Mouse (Mus musculus): ENCODE results near the gene Taf12.

Taf12 gene

GRCm38 (mm10) chr4:132274156-132274862 lies at the start of gene Taf12:
Gene Taf12 (plus strand): TSS chr4:132274375.
- peak; percentile 95 for DNase-seq (ENCODE audit: low read depth)

- no peak for DNase-seq (ENCODE audit: low read depth)
These were observed 43.8 kb upstream of the Taf12 start for GRCm38 (mm10) chr4:132230422-132230821.

- no peak for DNase-seq (ENCODE audit: low read depth)
These were observed 39.5 kb upstream of the Taf12 start for GRCm38 (mm10) chr4:132234710-132235109.

GRCm38 (mm10) chr4:132238356-132238755 lies 35.8 kb upstream of the Taf12 start:
- no peak for DNase-seq (ENCODE audit: low read depth)

GRCm38 (mm10) chr4:132240367-132240766 lies 33.8 kb upstream of the Taf12 start:
- no peak for DNase-seq (ENCODE audit: low read depth)

- no peak for DNase-seq (ENCODE audit: low read depth)
These were observed 33.0 kb upstream of the Taf12 start for GRCm38 (mm10) chr4:132241208-132241607.

DNA sequence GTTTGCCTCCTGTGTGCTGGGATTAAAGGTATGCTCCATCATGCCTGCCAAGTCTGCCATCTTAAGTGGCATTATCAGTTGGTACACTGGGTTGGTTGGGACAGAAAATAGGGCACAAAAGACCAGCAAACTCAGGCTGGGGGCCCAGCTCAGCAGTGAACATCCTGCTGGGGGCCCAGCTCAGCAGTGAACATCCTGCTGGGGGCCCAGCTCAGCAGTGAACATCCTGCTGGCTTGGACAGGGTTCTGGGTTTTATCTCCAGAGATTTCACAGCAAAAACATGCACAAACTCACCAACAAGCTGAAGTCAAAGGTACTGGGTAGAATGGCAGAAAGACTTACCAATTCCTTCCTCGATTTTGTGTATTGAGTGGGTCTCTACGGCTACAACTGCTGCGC lies 28.5 kb upstream of the Taf12 start:
- no peak for DNase-seq (ENCODE audit: low read depth)

- DNase-seq (ENCODE audit: low read depth): peak; percentile 73
These were observed 26.7 kb upstream of the Taf12 start for GRCm38 (mm10) chr4:132247451-132247997.

DNA sequence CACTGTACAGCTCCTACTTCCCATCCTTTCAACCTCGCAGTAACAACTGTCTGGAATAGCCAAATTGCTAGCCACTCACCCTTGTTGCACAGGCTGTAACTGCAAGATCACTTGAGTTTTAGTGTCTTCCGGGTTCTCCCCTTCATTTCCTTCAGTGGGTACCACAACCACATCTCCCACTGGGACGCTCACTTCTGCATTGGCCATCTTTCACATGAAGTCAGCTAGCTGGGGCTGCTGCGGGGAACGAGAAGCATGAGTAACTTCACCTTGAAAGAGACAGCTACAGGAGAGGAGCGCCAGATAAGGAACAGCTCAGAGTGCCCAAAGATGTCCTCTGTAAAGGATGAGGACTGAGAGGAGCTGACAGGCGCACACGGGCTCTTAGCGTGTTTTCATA lies 22.6 kb upstream of the Taf12 start:
- no peak for DNase-seq (ENCODE audit: low read depth)

DNA sequence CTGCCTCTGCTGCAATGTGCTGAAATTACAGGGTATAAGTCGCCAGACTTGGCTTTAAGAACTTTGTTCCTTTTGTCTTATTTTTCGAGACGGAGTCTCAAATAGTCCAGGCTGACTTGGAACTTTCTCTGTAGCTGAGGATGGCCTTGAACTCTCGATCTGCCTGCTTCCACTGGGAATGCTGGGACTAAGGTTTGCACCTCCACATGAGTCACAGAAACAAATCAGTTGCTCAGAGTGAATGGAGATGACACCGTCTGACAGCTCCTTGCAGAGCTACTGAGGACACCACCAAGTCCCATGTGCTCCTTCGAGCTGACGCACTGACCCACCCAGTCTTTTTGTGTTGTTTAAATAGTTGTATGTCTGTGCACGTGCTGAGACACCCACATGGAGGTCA lies 21.0 kb upstream of the Taf12 start:
- no peak for DNase-seq (ENCODE audit: low read depth)

DNA sequence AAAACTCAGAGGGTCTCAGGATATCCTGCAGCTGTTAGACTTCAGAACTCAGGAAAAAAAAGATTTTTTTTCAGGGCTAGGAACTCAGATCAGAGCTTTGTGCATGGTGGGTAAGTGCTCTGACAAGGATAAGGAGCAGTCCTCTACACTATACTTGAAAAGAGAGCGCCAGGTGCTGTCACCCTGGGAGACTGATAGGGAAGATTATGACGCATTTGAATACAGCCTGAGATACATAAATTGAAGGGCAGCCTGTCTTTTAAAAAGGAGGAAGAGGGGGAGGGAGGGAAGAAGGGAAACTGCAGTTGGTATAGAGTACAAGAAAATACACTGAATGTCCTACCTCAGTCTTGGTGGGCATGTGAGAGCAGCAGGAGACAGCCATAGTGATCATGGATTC lies 20.6 kb upstream of the Taf12 start:
- DNase-seq (ENCODE audit: low read depth): no peak

DNA sequence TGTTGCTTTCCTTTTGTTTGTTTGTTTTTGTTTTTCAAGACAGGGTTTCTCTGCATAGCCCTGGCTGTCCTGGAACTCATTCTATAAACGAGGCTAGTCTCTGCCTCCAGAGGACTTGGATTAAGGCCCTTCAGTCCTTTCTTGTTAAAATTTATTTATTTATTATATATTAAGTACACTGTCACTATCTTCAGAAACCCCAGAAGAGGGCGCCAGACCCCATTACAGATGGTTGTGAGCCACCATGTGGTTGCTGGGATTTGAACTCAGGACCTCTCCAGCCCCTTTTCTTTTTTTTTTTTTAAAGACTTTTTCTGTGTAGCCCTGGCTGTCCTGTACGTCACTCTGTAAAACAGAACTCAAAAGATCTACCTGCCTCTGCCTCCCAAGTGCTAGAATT lies 19.2 kb upstream of the Taf12 start:
- peak; percentile 46 for DNase-seq (ENCODE audit: low read depth)

- no peak for DNase-seq (ENCODE audit: low read depth)
These were observed 17.8 kb upstream of the Taf12 start for GRCm38 (mm10) chr4:132256384-132256783.

GRCm38 (mm10) chr4:132259248-132259647 lies 14.9 kb upstream of the Taf12 start:
- no peak for DNase-seq (ENCODE audit: low read depth)

DNA sequence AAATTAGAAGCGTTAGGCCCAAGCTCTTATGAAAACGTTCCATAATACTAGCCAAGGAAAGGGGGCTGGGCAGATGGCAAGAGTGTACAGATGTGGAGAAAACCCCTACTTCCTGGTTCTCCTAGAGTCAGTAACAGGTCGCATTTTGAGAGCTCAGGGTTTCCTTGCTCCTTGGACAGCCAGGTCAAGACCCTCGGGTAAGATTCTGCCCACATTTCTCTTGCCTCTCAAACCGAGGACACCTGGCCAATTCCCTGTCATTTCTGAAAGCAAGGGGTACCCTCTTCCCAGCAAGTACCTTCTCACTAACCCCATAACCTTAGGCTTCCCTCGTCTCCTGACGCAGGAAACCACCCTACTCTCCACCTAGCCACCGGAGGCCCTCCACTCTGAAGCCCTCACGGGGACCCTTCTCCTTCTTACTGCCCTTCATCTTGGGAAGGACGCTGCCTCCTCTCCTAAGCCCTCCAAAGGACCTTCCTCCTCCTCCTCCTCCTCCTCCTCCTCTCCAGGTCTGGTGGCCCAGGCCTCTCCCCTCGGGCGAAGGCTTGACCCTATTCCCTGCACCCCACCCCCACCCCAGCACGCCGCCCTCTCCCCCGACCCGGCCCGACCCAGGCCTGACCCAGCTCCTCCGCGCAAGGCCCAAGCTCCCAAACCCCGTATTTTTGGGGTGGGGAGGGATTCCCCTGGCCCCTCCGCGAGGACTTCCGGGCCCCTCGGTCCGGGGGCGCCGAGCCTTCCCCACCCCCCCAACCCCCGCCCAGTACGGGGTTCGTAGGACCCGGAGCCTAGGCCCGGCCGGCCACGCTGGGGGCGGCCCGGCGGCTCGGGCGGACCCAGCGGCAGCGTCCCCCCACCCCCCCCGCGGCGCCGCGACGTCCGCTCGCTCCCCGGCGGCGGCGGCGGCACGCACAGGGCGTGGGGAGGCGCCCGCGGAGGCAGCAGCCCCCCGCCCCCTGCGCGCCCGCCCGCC lies 13.5 kb upstream of the Taf12 start:
- DNase-seq (ENCODE audit: low read depth): peak; percentile 63

- peak; percentile 77 for DNase-seq (ENCODE audit: low read depth)
These were observed 12.4 kb upstream of the Taf12 start, which contains the start of gene Gmeb1 for GRCm38 (mm10) chr4:132261514-132262357. Gene Gmeb1 (minus strand): TSS chr4:132261602.

DNA sequence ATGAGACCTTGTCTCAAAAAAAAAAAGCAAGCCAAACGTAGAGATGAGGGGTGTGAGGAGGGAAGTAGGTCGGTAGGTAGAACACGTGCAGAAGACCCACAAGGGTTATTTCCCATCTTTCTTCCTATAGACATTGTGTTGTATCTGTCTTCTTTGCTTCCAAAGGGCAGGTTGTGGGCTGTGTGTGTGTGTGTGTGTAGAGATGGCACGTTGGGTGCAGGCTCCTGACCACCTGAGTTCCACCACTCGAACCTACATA lies 11.9 kb upstream of the Taf12 start:
- no peak for DNase-seq (ENCODE audit: low read depth)

GRCm38 (mm10) chr4:132263313-132263712 lies 10.9 kb upstream of the Taf12 start:
- peak; percentile 54 for DNase-seq (ENCODE audit: low read depth)

DNA sequence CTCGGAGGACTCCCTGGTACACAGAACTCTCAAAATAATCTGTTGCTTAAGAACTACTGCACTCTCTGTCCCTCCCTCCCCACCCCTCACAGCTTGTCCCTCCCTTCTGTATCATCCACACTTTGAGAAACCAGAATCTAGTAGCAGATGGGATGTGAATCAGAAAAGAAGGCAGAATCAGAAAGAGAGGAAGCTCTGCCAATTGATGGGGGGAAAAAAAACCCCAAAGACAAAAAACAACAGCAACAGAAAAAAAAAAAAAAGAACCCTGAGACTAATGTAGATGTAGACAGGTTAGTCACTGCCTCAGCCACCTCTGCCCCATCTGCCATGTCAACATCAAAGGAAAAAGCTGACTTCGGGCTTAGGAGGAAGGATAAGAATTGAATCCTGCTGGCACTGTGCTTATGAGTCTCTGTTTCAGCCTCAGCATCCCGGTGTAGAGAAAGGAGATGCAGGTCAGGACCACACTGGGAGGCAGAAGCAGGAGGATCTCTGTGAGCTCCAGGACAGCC lies 7.3 kb upstream of the Taf12 start:
- no peak for DNase-seq (ENCODE audit: low read depth)

DNA sequence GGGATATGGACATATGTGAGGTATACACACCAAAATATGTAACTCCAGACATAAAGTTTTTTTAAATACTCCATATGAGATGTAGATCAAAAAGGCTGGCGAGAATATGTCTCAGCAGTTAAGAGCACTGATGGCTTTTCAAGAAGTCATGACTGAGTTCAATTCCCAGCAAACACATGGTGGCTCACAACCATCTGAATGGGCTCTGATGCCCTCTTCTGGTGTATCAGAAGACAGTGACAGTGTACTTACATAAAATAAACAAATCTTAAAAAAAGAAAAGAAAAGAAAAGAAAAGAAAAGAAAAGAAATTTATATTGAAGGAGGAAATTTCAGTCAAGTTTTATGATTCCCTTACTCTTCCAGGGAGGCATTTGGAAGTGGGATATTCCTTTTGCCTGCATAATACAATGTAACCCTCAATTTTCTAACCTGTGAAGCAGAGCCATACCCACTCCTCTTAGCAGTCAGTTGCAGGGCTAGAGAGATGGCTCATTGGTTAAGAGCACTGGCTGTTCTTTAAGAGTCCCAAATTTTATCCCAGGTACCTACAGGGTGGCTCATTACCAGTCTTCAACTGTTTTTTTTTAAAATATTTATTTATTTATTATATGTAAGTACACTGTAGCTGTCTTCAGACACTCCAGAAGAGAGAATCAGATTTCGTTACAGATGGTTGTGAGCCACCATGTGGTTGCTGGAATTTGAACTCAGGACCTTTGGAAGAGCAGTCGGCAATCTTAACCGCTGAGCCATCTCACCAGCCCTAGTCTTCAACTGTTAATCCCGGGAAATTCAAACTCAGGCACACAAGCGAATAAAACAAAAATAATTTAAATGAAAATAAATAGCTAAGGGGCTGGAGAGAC lies 5.1 kb upstream of the Taf12 start:
- DNase-seq (ENCODE audit: low read depth): peak; percentile 88

Measured in 416B (cell line).